Mouse (Mus musculus) heart, adult 2 months (tissue): ENCODE data around the gene Cbs. TPM values are rescaled to one million over a fixed set of nuclear protein-coding genes. Genes with fewer than 3 reads are reported as not detected.
A peak's percentile ranks its signal among the peaks of the same experiment; 100 is the strongest.

Experiments
- DNase-seq, 2 experiments: peaks; one replicate each; pipeline ENCODE4 v3.0.0; 2021
- H3K27ac ChIP-seq: fragments of 200-600 bp; 2 replicates; pipeline ENCODE4 v1.8.1; 2022
- H3K27me3 ChIP-seq: fragments of 200-500 bp; 2 replicates; pipeline ENCODE4 v1.6.1; 2012; ENCODE audit warnings: mild to moderate bottlenecking, low read length, inconsistent platforms, mixed read lengths; ENCODE audit not compliant: control insufficient read depth, insufficient read depth
- H3K36me3 ChIP-seq: fragments of 200-500 bp; 2 replicates; pipeline ENCODE4 v1.6.1; 2012; ENCODE audit warnings: low read length, inconsistent platforms; ENCODE audit not compliant: control insufficient read depth, insufficient read depth
- H3K4me1 ChIP-seq: fragments of 200-500 bp; 2 replicates; pipeline ENCODE4 v1.6.1; 2011; ENCODE audit warnings: low read length; ENCODE audit not compliant: control insufficient read depth, insufficient read depth
- H3K4me3 ChIP-seq: fragments of 200-600 bp; 2 replicates; pipeline ENCODE4 v1.8.1; 2022
- H3K79me2 ChIP-seq: fragments of 200-500 bp; replicated peaks from 2 replicates; pipeline ENCODE4 v1.6.1; 2012; ENCODE audit warnings: mild to moderate bottlenecking, inconsistent platforms, low read length, moderate library complexity, mixed read lengths; ENCODE audit not compliant: control insufficient read depth, insufficient read depth
- H3K9ac ChIP-seq: fragments of 200-500 bp; 2 replicates; pipeline ENCODE4 v1.6.1; 2012; ENCODE audit warnings: low read depth, mild to moderate bottlenecking, control low read depth, inconsistent platforms, low read length, mixed read lengths
- CTCF ChIP-seq: fragments of 200-600 bp; IDR thresholded peaks from 2 replicates; pipeline ENCODE4 v1.8.1; 2022; ENCODE audit warnings: antibody characterized with exemption, mild to moderate bottlenecking, moderate library complexity
- EP300 ChIP-seq: fragments of 200-500 bp; IDR thresholded peaks from 2 replicates; pipeline ENCODE4 v1.6.1; 2011; ENCODE audit warnings: low read depth, low read length, control low read depth; ENCODE audit not compliant: insufficient read depth
- POLR2A ChIP-seq: fragments of 200-500 bp; IDR thresholded peaks from 2 replicates; pipeline ENCODE4 v1.6.1; 2011; ENCODE audit warnings: mild to moderate bottlenecking, low read depth, low read length, control low read depth; ENCODE audit not compliant: insufficient read depth
- WGBS: fragments of 180-500 bp; shearing (Covaris S2); methylation state at CpG from one replicate; pipeline ENCODE4 v1.1.7; 2018; 5-methylcytosine and 5-hydroxymethylcytosine counted together
- intact Hi-C: fragments of 180-260 bp; cut with DNase I; formaldehyde crosslinking; loops from one replicate; pipeline ENCODE4 v1.15.1; 2025
- long read RNA-seq: library from polyadenylated mRNA; stranded (forward); transcript quantifications from one replicate; pipeline ENCODE4 v2.0.0, GENCODE M21; 2021
- polyA plus RNA-seq: library from polyadenylated mRNA; depleted of rRNA; stranded (reverse); fragments of >200 nt; gene quantifications from 2 replicates; pipeline ENCODE4 v1.2.3, GENCODE M21; 2012; rRNA removed
- total RNA-seq, 2 experiments: library from RNA; stranded (reverse); gene quantifications; 2 replicates each; pipeline ENCODE4 v1.2.3; 2021

Gene Cbs
- total RNA-seq, result 1 to 10 TPM; 2.4 to 7.0 TPM
- polyA plus RNA-seq, result 0.94 and 1.3 TPM in 2 replicates
- long read RNA-seq, full-length matches to known transcripts, result 5 of 7 reads
- long read RNA-seq, partial matches to known transcripts, result 1 of 7 reads
- long read RNA-seq, other reads (novel, unspliced or antisense), result 1 of 7 reads

- Histone ChIP-seq H3K36me3 (no peaks in the 10 kb centered on the region), H3K79me2 (no peaks in the 10 kb centered on the region), H3K27me3 (no peaks in the 10 kb centered on the region), H3K27ac (peak within 1 kb of the TSS; percentile 65), H3K4me3 (peak within 1 kb of the TSS; percentile 59), H3K4me1 (no peaks in the 10 kb centered on the region; the same call in none of the 2 replicates), H3K9ac (peak within 1 kb of the TSS; percentile 55)
- TF ChIP-seq EP300 (no peak), POLR2A (peak; percentile 58; the same call in 1 of the 2 replicates), CTCF (no peak)
- peak; percentile 86 to 89 for DNase-seq
- intact Hi-C loops, result no loop called here
- WGBS, result 5% methylated on average over 60 of the region's 61 CpGs
Measured at GRCm38 (mm10) chr17:31636942-31637811, at the start of gene Cbs. TSS of gene Cbs (minus strand) at chr17:31637238.

- Histone ChIP-seq H3K27me3 (no peaks in the 10 kb centered on the region), H3K4me1 (peaks cover 5% of the 10 kb centered on the region), H3K9ac (no peak overlapping the region), H3K36me3 (no peaks in the 10 kb centered on the region), H3K4me3 (no peak overlapping the region), H3K27ac (peak overlapping the region; percentile 77), H3K79me2 (no peaks in the 10 kb centered on the region)
- intact Hi-C loops, result loop anchor here (5.0 kb wide), 2 partner anchors 251 to 521 kb away; no protein-coding TSS in a partner anchor
- WGBS, result 8% methylated on average over 3 of the region's 3 CpGs
- DNase-seq, result peak in 1 of 2 experiments; percentile 18
- peak; percentile 59; the same call in 1 of the 2 replicates for TF ChIP-seq EP300
- no peak for TF ChIP-seq CTCF
- no peak for TF ChIP-seq POLR2A
Measured at GRCm38 (mm10) chr17:31686225-31686564, 49.2 kb upstream of the Cbs start.

GRCm38 (mm10) chr17:31685514-31686224 lies 48.6 kb upstream of the Cbs start:
- no peaks in the 10 kb centered on the region for H3K36me3 ChIP-seq
- H3K27ac ChIP-seq, result peak overlapping the region; percentile 77
- TF ChIP-seq EP300, result peak; percentile 89; the same call in 1 of the 2 replicates
- TF ChIP-seq POLR2A, result no peak
- peak; percentile 96 for TF ChIP-seq CTCF
- 0 out of 2 replicates have a peak overlapping the region, but pooled peaks have one; percentile 3 for H3K9ac ChIP-seq
- peak; percentile 82 to 83 for DNase-seq
- H3K4me1 ChIP-seq, result peaks cover 5% of the 10 kb centered on the region
- intact Hi-C loops, result loop anchor here (1.0 to 5.0 kb wide), 5 partner anchors 169 to 522 kb away; partner anchors contain the start of gene Sik1
- no peak overlapping the region for H3K4me3 ChIP-seq
- H3K79me2 ChIP-seq, result no peaks in the 10 kb centered on the region
- no peaks in the 10 kb centered on the region for H3K27me3 ChIP-seq
- WGBS, result 6% methylated on average over 17 of the region's 17 CpGs

GRCm38 (mm10) chr17:31680450-31680849 lies 43.4 kb upstream of the Cbs start:
- DNase-seq, result no peak
- Histone ChIP-seq H3K27me3 (no peaks in the 10 kb centered on the region), H3K4me3 (no peak overlapping the region), H3K27ac (no peak overlapping the region), H3K79me2 (no peaks in the 10 kb centered on the region), H3K36me3 (no peaks in the 10 kb centered on the region), H3K9ac (no peak overlapping the region), H3K4me1 (no peaks in the 10 kb centered on the region)
- WGBS, result 67% methylated on average over 2 of the region's 2 CpGs
- TF ChIP-seq POLR2A (no peak), EP300 (no peak), CTCF (no peak)
- intact Hi-C loops, result no loop called here

- H3K36me3 ChIP-seq, result no peaks in the 10 kb centered on the region
- H3K79me2 ChIP-seq, result no peaks in the 10 kb centered on the region
- no peaks in the 10 kb centered on the region for H3K27me3 ChIP-seq
- intact Hi-C loops, result no loop called here
- DNase-seq, result no peak
- H3K4me3 ChIP-seq, result no peak within 1 kb of the TSS
- no peak within 1 kb of the TSS for H3K9ac ChIP-seq
- WGBS, result 70% methylated on average over 8 of the region's 8 CpGs
- no peak within 1 kb of the TSS for H3K27ac ChIP-seq
- TF ChIP-seq EP300 (no peak), POLR2A (no peak), CTCF (no peak)
- no peaks in the 10 kb centered on the region for H3K4me1 ChIP-seq
Measured at GRCm38 (mm10) chr17:31677507-31677906, 40.5 kb upstream of the Cbs start, which contains the start of gene Cryaa. TSS of gene Cryaa (plus strand) at chr17:31677807.
